Mouse (Mus musculus): ENCODE data around the gene Rbm8a2. TPM values are rescaled to one million over a fixed set of nuclear protein-coding genes. Genes with fewer than 3 reads are reported as not detected.

The Rbm8a2 gene
- polyA plus RNA-seq, 1 experiment from 2014 or later = 1.2 TPM

DNA sequence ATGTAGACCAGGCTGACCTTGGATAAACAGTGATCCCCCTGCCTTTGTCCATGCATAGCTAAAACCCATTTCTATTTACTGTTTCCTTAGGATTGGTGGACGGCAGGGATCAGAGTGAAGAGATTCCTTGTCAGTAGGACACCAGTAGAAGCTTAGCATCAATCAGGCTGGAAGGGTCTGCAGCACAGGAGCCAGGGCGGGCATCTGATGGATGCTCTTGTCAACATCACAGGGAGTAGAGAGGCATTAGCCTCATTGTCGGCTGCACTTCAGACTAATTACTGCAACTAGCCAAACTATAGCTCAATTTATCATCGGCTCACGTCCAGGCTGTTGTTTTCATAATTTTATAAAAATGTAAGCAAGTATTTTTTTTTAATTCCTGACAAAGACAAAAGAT is 21.7 kb upstream of the Rbm8a2 start:
- H3K36me3 ChIP-seq (ENCODE audit: control insufficient read depth, insufficient read depth, low read length) = no peaks in the 10 kb centered on the region
- no peak overlapping the region for H3K27ac ChIP-seq (ENCODE audit: low read depth, low read length)
- no peaks in the 10 kb centered on the region for H3K9me3 ChIP-seq (ENCODE audit: control insufficient read depth, low read length)
- no peaks in the 10 kb centered on the region for H3K27me3 ChIP-seq (ENCODE audit: control insufficient read depth, insufficient read depth, low read length)
- H3K9ac ChIP-seq (ENCODE audit: low read depth, low read length) = no peak overlapping the region
- ATAC-seq (ENCODE audit: low FRiP score, low TSS enrichment) = no peak
- H3K4me2 ChIP-seq (replicated peaks; ENCODE audit: low read depth, low read length) = no peak overlapping the region
- WGBS = 68% methylated on average over 5 of the region's 5 CpGs
- H3K4me3 ChIP-seq (ENCODE audit: low read length) = no peak overlapping the region
- H3K4me1 ChIP-seq (ENCODE audit: control insufficient read depth, insufficient read depth, low read length) = no peaks in the 10 kb centered on the region

DNA sequence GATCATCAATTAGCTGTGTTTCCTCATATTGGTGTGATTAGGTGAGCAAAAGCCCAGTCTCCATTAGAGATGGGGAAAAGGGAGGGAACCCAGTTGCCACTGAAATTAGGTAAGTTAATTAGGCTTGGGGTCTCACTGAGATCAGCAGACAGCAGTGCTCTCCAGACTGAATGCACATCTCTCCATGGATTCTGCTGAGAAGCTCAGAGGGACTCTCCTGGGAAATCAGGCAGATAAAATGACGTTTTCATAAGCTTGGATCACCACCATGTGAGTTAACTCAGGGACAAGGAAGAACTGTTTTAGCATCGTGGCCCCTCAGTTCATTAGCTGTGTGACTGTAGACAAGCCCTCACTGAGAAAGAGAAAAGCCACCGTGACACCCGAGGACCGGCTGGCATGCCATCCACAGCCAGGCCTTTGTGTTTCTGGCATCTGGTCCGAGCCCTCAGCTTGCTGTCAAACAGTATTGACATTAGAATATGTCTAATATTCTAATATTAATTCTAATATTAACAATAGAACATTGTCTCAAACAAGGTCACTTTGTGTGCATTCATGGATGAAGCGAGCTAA is 18.2 kb upstream of the Rbm8a2 start:
- Histone ChIP-seq H3K9me3 (ENCODE audit: control insufficient read depth, low read length) (no peaks in the 10 kb centered on the region), H3K4me1 (ENCODE audit: control insufficient read depth, insufficient read depth, low read length) (no peaks in the 10 kb centered on the region), H3K9ac (ENCODE audit: low read depth, low read length) (no peak overlapping the region), H3K4me3 (ENCODE audit: low read length) (no peak overlapping the region), H3K27ac (ENCODE audit: low read depth, low read length) (no peak overlapping the region), H3K4me2 (replicated peaks; ENCODE audit: low read depth, low read length) (no peak overlapping the region), H3K27me3 (ENCODE audit: control insufficient read depth, insufficient read depth, low read length) (no peaks in the 10 kb centered on the region), H3K36me3 (ENCODE audit: control insufficient read depth, insufficient read depth, low read length) (no peaks in the 10 kb centered on the region)
- no peak for ATAC-seq (ENCODE audit: low FRiP score, low TSS enrichment)
- 66% methylated on average over 7 of the region's 7 CpGs for WGBS

DNA sequence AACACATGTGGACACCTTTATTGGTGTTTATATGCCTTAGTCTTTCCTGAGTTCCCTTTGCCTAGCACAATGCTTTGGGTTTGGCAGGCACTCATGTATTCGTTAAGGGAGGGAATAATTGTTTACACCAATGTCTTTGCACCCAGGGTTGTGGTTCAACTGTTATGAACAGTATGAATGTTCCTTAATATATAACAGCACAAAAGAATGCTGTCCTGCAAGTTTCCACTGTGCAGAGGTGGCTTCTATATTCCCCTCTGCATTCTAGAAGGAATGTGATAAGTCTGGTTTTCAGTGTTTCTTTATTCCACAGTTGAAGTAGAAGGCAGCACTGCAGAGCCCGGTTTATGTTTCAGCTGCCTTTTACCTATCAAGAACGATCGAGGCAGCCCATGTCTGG is 10.0 kb upstream of the Rbm8a2 start:
- ATAC-seq (ENCODE audit: low FRiP score, low TSS enrichment) = no peak
- H3K27ac ChIP-seq (ENCODE audit: low read depth, low read length) = no peak overlapping the region
- no peaks in the 10 kb centered on the region; the same call in 1 of the 2 replicates for H3K9me3 ChIP-seq (ENCODE audit: control insufficient read depth, low read length)
- H3K36me3 ChIP-seq (ENCODE audit: control insufficient read depth, insufficient read depth, low read length) = no peaks in the 10 kb centered on the region
- H3K4me2 ChIP-seq (replicated peaks; ENCODE audit: low read depth, low read length) = no peak overlapping the region
- 70% methylated on average over 4 of the region's 4 CpGs for WGBS
- H3K4me3 ChIP-seq (ENCODE audit: low read length) = no peak overlapping the region
- no peaks in the 10 kb centered on the region for H3K27me3 ChIP-seq (ENCODE audit: control insufficient read depth, insufficient read depth, low read length)
- H3K4me1 ChIP-seq (ENCODE audit: control insufficient read depth, insufficient read depth, low read length) = no peaks in the 10 kb centered on the region
- no peak overlapping the region for H3K9ac ChIP-seq (ENCODE audit: low read depth, low read length)

DNA sequence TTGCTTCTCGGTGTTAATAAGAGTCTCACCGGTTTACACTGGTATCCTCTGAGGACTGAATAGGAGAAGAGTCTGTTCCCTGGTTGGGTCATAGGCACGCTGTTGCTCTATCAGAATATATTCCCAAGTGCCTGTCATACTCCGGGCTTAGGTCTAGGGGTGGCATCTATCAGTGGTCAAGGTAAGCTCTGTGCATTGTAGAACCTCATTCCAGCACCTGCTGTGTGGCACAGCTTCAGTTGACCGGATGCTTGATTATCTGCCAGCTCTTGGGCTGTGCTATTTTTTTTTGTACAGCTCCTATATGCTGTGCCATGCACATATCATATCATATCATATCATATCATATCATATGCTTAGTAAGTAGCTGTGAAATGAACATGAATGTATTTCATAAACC is 9.5 kb upstream of the Rbm8a2 start:
- ATAC-seq (ENCODE audit: low FRiP score, low TSS enrichment) = no peak

DNA sequence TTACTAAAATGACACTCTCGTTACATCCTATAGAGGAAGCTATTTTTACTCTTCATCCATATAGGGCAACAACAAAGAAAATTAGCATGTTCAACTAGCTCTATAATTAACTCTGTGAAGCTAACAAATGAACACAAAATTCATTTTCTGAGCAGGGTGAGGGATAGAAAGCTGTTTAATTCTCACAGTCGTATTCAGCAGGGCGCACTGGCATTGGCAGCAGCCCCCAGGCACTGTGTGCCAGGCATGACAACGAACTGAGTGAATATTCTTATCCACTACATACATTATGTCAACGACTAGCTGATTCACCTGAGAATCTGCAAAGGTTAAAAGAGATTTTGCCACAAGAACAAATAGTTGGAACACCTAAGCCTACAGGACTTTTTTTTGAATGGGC is 8.2 kb downstream of the Rbm8a2 start:
- Histone ChIP-seq H3K4me3 (ENCODE audit: low read length) (no peak overlapping the region), H3K9me3 (ENCODE audit: control insufficient read depth, low read length) (no peaks in the 10 kb centered on the region), H3K4me2 (replicated peaks; ENCODE audit: low read depth, low read length) (no peak overlapping the region), H3K27ac (ENCODE audit: low read depth, low read length) (no peak overlapping the region), H3K27me3 (ENCODE audit: control insufficient read depth, insufficient read depth, low read length) (no peaks in the 10 kb centered on the region), H3K36me3 (ENCODE audit: control insufficient read depth, insufficient read depth, low read length) (no peaks in the 10 kb centered on the region), H3K9ac (ENCODE audit: low read depth, low read length) (no peak overlapping the region), H3K4me1 (ENCODE audit: control insufficient read depth, insufficient read depth, low read length) (no peaks in the 10 kb centered on the region)
- ATAC-seq (ENCODE audit: low FRiP score, low TSS enrichment) = no peak
- 90% methylated on average over 5 of the region's 5 CpGs for WGBS

More for the DNA sequence above, 9.5 kb upstream of the Rbm8a2 start:
- no peaks in the 10 kb centered on the region; the same call in 1 of the 2 replicates for H3K9me3 ChIP-seq (ENCODE audit: control insufficient read depth, low read length)
- no peak overlapping the region for H3K27ac ChIP-seq (ENCODE audit: low read depth, low read length)
- no peak overlapping the region for H3K4me3 ChIP-seq (ENCODE audit: low read length)
- no peak overlapping the region for H3K4me2 ChIP-seq (replicated peaks; ENCODE audit: low read depth, low read length)
- no peaks in the 10 kb centered on the region for H3K27me3 ChIP-seq (ENCODE audit: control insufficient read depth, insufficient read depth, low read length)
- WGBS = 92% methylated on average over 5 of the region's 5 CpGs
- no peaks in the 10 kb centered on the region for H3K36me3 ChIP-seq (ENCODE audit: control insufficient read depth, insufficient read depth, low read length)
- no peak overlapping the region for H3K9ac ChIP-seq (ENCODE audit: low read depth, low read length)
- no peaks in the 10 kb centered on the region for H3K4me1 ChIP-seq (ENCODE audit: control insufficient read depth, insufficient read depth, low read length)

DNA sequence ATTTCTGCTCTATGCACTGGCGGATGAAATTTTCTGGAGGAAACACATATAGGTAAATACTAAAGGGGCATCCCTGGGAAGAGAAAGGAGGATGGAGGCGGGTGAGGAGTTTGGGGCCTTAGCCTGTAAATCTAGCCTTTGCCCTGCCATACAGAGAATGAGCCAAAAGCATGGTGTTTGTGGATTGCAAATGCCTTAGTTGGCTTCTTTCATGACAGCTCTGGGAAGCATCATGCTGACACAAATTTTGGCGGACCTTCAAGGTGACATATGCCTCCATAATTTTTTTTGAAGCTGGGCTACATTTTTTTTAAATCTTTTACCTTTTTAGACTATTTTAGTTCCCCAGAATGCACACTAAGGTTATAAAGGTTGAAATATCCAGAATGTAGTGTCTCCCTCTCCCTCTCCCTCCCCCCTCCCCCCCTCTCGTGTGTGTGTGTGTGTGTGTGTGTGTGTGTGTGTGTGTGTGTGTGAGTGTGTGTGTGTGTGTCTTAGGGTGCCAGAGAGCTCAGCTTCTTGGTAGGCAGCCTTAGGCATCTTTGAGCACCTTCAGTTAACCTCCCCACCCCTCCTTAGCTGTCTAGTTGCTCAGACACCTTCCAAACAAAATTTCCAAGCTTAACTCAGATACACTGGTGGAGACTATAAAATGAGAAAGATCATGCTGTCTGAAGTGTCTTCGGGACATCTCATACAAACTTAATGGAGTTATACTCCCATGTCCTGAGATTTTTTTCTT is 11.7 kb downstream of the Rbm8a2 start:
- no peaks in the 10 kb centered on the region for H3K9me3 ChIP-seq (ENCODE audit: control insufficient read depth, low read length)
- no peak for ATAC-seq (ENCODE audit: low FRiP score, low TSS enrichment)
- no peaks in the 10 kb centered on the region for H3K27me3 ChIP-seq (ENCODE audit: control insufficient read depth, insufficient read depth, low read length)
- no peak overlapping the region for H3K4me2 ChIP-seq (replicated peaks; ENCODE audit: low read depth, low read length)
- H3K4me1 ChIP-seq (ENCODE audit: control insufficient read depth, insufficient read depth, low read length) = no peaks in the 10 kb centered on the region
- H3K36me3 ChIP-seq (ENCODE audit: control insufficient read depth, insufficient read depth, low read length) = no peaks in the 10 kb centered on the region
- no peak overlapping the region for H3K4me3 ChIP-seq (ENCODE audit: low read length)
- no peak overlapping the region for H3K27ac ChIP-seq (ENCODE audit: low read depth, low read length)
- 90% methylated on average over 5 of the region's 5 CpGs for WGBS
- no peak overlapping the region for H3K9ac ChIP-seq (ENCODE audit: low read depth, low read length)

DNA sequence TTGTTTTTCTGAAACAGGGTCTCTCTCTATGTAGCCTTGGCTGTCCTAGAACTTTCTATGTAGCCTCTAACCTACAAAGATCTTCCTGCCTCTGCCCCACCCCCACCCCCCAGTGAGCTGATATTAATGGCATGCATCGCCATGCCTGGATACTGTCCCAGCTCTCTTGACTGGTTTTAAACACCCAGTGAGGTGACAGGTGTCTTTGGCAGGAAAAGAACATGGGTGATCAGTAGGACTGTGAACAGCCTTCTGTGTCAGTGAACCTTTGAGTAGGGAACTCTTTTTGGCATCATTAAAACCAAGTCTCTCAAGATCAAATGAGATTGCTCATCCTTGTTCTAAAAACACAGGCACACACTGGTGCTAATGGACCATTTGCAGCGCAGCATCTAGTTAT is 17.1 kb downstream of the Rbm8a2 start:
- no peaks in the 10 kb centered on the region for H3K27me3 ChIP-seq (ENCODE audit: control insufficient read depth, insufficient read depth, low read length)
- ATAC-seq (ENCODE audit: low FRiP score, low TSS enrichment) = no peak
- H3K4me1 ChIP-seq (ENCODE audit: control insufficient read depth, insufficient read depth, low read length) = no peaks in the 10 kb centered on the region
- no peak overlapping the region for H3K4me2 ChIP-seq (replicated peaks; ENCODE audit: low read depth, low read length)
- 87% methylated on average over 2 of the region's 2 CpGs for WGBS
- no peaks in the 10 kb centered on the region for H3K9me3 ChIP-seq (ENCODE audit: control insufficient read depth, low read length)
- no peak overlapping the region for H3K4me3 ChIP-seq (ENCODE audit: low read length)
- no peak overlapping the region for H3K27ac ChIP-seq (ENCODE audit: low read depth, low read length)
- H3K9ac ChIP-seq (ENCODE audit: low read depth, low read length) = no peak overlapping the region
- H3K36me3 ChIP-seq (ENCODE audit: control insufficient read depth, insufficient read depth, low read length) = no peaks in the 10 kb centered on the region

DNA sequence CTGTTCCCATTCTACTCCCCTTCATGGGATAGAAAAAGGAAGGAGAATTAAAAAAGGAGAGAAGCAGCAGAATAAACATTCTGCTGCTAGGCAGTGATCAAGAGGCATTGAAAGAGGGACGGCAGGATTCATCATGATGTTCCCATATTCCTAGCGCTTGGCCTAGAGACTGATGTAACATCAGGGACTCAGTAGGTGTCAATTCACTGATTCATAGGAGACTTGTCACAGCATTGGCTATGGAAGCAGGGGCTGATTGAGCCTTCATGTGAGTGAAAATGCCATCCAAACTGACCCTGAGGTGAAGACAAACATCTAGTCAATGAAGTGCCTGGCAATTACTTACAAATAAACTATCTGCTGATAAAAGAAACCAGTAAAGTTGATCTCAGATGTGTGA is 28.1 kb downstream of the Rbm8a2 start:
- no peaks in the 10 kb centered on the region for H3K36me3 ChIP-seq (ENCODE audit: control insufficient read depth, insufficient read depth, low read length)
- no peak overlapping the region for H3K9ac ChIP-seq (ENCODE audit: low read depth, low read length)
- no peaks in the 10 kb centered on the region for H3K4me1 ChIP-seq (ENCODE audit: control insufficient read depth, insufficient read depth, low read length)
- H3K4me3 ChIP-seq (ENCODE audit: low read length) = no peak overlapping the region
- H3K9me3 ChIP-seq (ENCODE audit: control insufficient read depth, low read length) = no peaks in the 10 kb centered on the region
- H3K27me3 ChIP-seq (ENCODE audit: control insufficient read depth, insufficient read depth, low read length) = no peaks in the 10 kb centered on the region
- no peak overlapping the region for H3K4me2 ChIP-seq (replicated peaks; ENCODE audit: low read depth, low read length)
- H3K27ac ChIP-seq (ENCODE audit: low read depth, low read length) = no peak overlapping the region
- ATAC-seq (ENCODE audit: low FRiP score, low TSS enrichment) = no peak
- WGBS = 89% methylated on average over 2 of the region's 2 CpGs

DNA sequence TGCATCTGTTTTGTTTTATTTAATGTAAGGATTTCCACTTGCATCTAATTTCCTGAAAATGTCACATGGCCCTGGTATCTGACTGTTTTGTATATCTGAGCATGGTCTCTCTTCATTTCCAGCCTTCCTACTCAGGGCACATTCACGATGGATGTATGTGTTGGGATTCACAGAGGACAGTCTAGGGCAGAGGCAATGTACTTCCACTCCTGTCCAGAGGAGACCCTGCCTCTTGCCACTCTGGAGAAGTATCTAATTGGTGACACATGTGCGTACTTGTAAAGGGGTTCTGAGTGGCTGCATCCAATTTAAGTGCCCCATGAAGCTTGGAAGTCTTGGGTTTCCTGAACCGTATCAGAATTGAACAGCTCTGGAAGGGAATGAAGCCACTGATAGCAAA is 28.5 kb downstream of the Rbm8a2 start:
- Histone ChIP-seq H3K27ac (ENCODE audit: low read depth, low read length) (no peak overlapping the region), H3K4me3 (ENCODE audit: low read length) (no peak overlapping the region), H3K9ac (ENCODE audit: low read depth, low read length) (no peak overlapping the region), H3K4me2 (replicated peaks; ENCODE audit: low read depth, low read length) (no peak overlapping the region), H3K4me1 (ENCODE audit: control insufficient read depth, insufficient read depth, low read length) (no peaks in the 10 kb centered on the region), H3K9me3 (ENCODE audit: control insufficient read depth, low read length) (no peaks in the 10 kb centered on the region), H3K27me3 (ENCODE audit: control insufficient read depth, insufficient read depth, low read length) (no peaks in the 10 kb centered on the region), H3K36me3 (ENCODE audit: control insufficient read depth, insufficient read depth, low read length) (no peaks in the 10 kb centered on the region)
- no peak for ATAC-seq (ENCODE audit: low FRiP score, low TSS enrichment)
- WGBS = 65% methylated on average over 3 of the region's 3 CpGs
